Mouse (Mus musculus): ENCODE measurements at regions not wholly inside any gene's neighbourhood (a gene's known extent, or its start where the extent isn't known, plus 50 kb on each side); places are given as distances from the start of the nearest gene placed in this dataset.

DNA sequence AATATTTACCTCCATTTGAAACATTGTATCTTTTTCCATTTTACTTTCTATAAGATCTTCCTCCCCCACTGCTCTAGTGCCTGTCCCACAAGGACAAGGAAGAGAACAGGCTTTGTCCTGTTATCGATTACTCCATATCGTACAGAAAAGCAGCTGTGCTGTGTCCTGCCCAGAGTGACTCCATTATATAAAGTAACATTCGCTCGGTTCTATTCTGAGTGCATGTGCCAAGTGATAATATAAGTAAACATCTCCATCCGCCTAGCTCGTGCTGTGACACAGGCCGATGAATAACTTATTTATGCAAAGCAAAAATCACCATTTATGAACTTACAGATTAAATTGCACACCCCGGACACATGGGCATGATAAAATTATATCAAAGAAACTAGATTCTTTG is 64.8 kb upstream of the Myo10 start:
- no peak for TF ChIP-seq CTCF (IDR thresholded peaks at IDR 0.05; ENCODE audit: control insufficient read depth, insufficient read depth, insufficient replicate concordance, low read depth, low read length)
- no peak for TF ChIP-seq POLR2A (IDR thresholded peaks at IDR 0.05; ENCODE audit: control insufficient read depth, low read depth, low read length)
